Mouse (Mus musculus) Patski (cell line): ENCODE measurements at regions not wholly inside any gene's neighbourhood (a gene's known extent, or its start where the extent isn't known, plus 50 kb on each side); places are given as distances from the start of the nearest gene placed in this dataset.

ENCODE experiments used
- ATAC-seq: fragments of 100-300 bp; one replicate; pipeline ENCODE4 v1.8.0; 2021
- CTCF ChIA-PET: fragments of 350-600 bp; sonication (Branson Sonifier 250); formaldehyde crosslinking; loops from one replicate; lab custom pipeline; 2022; ENCODE audit warnings: inconsistent platforms; lab: Charles Lee
- POLR2A ChIA-PET: fragments of 350-600 bp; sonication (Branson Sonifier 250); formaldehyde crosslinking; loops from one replicate; lab custom pipeline; 2022; ENCODE audit warnings: antibody characterized with exemption, inconsistent platforms; lab: Charles Lee
- DNase-seq: peaks from one replicate; pipeline ENCODE4 v3.0.0-alpha.2; 2011; ENCODE audit warnings: low read depth, low spot score
- H3K27me3 ChIP-seq: fragments of 371-371 bp; one replicate; pipeline ENCODE4 v1.5.1; 2021
- CTCF ChIP-seq: fragments of 100-300 bp; IDR thresholded peaks from one replicate; pipeline ENCODE4 v1.5.1; 2021
- in situ Hi-C: fragments of 300-500 bp; cut with MboI; formaldehyde crosslinking; loops from 3 replicates; pipeline ENCODE4 v1.11.1; 2018; ENCODE audit warnings: low pct_unique_long_range_greater_than_20kb, mixed read lengths

GRCm38 (mm10) chr15:55975843-55976242 is 1501.6 kb downstream of the Slc22a22 start:
- CTCF ChIA-PET: interaction anchor here (1.2 kb wide), 1 partner anchor 28 kb away, joined by 3 read pairs; no protein-coding TSS in a partner anchor
- in situ Hi-C loops: no loop called here
- POLR2A ChIA-PET: no interaction called here
- H3K27me3 ChIP-seq: peaks cover 28% of the 10 kb centered on the region
- no peak for TF ChIP-seq CTCF
- no peak for DNase-seq
- ATAC-seq: no peak

DNA sequence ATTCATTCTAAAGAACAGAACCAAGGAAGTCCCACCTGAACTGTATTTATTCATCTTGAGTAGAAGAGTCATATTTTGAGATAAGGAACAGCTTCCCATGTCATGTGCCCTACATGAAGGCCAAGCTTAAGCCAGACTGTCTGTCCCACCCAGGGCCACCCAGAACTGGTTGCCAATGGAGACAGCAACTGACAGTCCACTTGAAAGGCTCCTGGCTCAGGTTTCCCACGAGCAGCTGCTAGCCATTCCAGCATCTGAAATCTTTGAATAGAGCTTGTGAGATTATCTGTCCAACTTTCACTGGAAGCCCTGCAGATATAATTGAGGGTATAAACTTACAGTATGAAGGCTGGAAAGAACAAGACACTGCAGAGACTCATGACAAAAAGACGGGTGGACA is 1510.6 kb downstream of the Slc22a22 start:
- no peak for DNase-seq
- no peak for TF ChIP-seq CTCF
- ChIA-PET CTCF (interaction anchor here (1.6 kb wide), 1 partner anchor 11 kb away, joined by 3 read pairs; no protein-coding TSS in a partner anchor), POLR2A (no interaction called here)
- no peak for ATAC-seq
- H3K27me3 ChIP-seq: peaks cover 24% of the 10 kb centered on the region
- in situ Hi-C loops: no loop called here

DNA sequence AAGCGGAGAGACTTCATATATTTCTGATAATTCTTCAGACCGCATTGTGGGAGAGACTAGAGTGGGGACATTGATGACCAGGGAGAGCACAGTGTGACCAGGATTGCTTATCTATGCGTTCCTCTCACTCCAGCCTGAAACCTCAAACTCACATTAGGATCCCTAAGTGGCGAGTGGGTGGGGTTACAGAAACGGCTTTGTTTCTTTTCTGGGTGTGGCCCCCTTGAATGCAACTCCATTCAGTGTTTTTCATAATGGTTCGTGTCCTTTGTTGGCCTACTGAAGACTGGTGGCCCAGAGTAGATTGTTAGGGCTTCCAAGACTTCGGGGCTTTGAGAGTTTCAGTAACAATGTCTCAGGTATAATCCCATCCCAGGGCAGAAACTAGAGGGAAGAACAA is 1512.1 kb downstream of the Slc22a22 start:
- CTCF ChIA-PET: no interaction called here

DNA sequence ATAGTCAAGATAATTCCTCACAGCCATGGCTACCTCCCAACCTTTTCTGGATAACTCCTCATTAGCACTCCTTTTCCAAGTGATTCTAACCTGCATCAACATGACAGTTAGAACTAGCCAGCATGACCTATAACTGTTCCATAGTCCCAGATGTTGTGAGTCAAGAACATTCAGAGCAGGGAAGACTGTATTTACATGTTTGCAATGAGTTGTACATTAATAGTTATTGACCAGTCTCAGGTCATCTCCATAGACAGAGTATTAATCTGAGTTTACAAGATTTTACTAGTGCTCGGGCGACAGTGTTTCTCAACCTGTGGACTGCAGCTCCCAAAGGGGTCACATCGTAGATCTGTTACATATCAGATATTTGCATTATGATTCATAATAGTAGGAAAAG is 1515.3 kb downstream of the Slc22a22 start:
- no peak for TF ChIP-seq CTCF
- H3K27me3 ChIP-seq: peaks cover 16% of the 10 kb centered on the region
- DNase-seq (no peak), ATAC-seq (no peak)
- CTCF ChIA-PET: no interaction called here
- POLR2A ChIA-PET: no interaction called here
- in situ Hi-C loops: no loop called here

More for the DNA sequence above, 1512.1 kb downstream of the Slc22a22 start:
- H3K27me3 ChIP-seq: peaks cover 12% of the 10 kb centered on the region
- in situ Hi-C loops: no loop called here
- DNase-seq (no peak), ATAC-seq (no peak)
- POLR2A ChIA-PET: no interaction called here
- TF ChIP-seq CTCF: no peak
